Mouse (Mus musculus): Measurements from ENCODE around the gene Snrpa1. TPM values are rescaled to one million over a fixed set of nuclear protein-coding genes. Genes with fewer than 3 reads are reported as not detected.

Snrpa1 gene
- 96.4 and 103 TPM in 2 replicates for polyA plus RNA-seq (2015; fragmentation: Nextera tagmentation; extraction: Ambion mirVana)

DNA sequence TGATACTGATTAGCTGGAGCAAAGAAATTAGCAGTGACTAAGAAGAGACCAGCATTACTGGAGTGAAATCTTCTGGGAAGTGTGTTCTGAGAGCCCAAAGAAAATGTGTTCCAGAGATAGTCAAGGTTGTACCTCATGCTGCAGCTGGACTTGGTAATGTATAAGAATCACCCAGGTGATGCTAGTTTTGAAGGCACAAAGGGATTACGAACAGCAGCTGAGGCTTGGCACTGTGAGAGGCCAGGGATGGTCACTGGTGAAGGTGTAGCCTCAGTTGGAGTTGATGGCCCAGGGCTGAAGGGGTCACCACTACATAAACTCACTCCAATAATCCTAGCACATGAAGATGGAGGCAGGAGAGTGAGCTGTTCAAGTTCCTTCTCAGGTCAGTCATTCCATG is at the start of gene Snrpa1:
TSS of gene Snrpa1 (plus strand) at position 301 of the 400 bp plus-strand sequence.

DNA sequence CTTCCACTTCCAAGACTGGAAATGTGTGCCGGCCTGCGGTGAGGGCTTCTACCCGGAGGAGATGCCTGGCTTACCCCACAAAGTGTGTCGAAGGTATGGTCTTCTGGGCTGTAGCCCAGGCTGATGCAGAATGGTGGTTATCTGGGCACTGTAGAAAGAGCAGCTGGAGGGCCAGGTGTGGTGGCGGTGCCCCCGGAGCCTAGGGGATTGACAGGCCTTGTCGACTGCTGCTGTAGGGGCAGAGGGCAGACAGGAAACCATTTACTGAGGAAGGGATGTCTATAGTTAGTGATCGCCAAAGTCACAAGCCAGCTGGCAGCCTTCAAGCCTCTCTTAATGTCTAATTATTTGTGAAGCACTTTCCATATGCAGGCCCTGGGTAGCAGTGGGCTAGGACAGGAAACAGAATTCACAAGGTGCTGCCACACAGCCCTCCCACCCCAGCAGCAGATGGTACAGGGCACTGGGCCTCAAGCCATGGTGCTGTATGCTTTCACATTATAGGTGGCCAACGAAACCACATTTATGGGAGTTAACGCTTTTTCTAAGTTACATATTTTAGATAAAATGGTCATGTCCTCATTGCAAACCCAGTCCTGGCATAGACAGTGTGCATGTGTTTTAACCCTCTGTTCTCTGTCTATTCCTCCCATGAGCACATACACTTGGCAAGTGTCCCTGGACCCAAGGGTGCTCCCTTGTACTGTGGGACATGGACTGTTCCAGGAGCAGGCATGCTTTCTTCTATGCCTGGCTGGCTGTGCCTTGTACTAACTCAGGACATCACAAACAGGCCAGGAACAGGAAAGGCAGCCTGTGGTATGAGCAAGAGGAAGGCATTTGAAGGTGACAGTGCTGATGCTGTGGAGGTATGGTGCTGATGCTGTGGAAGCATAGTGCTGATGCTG is 15.0 kb upstream of the Snrpa1 start, which contains the start of gene Gm45213:
TSS of gene Gm45213 (plus strand) at position 51 of the 908 bp plus-strand sequence.

DNA sequence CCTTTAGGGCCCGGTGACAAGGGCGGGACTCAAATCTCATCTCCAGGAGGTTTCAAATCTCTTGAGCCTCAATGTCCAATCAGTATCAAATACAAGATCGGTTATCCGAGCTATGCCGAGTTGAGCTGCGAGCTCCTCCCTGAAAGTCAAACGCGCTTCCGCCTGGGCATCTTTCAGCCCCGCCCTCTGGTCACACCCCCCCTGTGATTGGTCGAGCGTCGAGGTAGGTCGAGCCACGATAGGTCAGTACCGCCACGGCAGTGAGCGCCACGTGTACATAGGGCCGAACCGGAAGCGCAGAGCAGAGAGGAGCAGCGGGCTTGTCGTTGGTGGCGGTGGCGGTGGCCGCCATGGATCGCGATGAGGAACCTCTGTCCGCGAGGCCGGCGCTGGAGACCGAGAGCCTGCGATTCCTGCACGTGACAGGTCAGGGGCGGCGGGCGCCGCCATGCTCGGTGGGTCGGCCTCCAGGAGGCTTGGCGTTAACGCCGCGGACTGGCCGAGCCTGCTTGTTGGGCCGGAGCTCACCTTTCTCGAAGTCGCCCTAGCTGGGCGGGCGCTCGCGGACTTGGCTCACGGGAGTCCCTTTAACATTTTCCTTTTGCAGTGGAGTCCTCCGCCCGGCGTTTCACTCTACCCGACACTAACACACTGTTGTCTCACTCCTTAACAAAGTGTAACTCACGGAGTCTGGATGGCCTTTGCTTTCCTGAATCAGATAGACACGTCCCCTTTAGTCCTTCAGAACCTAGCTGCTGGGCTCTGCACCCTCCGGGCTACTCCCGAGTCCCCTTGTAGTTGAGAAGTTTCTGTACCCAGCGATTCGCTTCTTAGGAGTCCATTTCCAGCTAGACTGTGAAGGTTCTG is 20.8 kb downstream of the Snrpa1 start, which contains the start of gene Selenos:
TSS of gene Selenos (plus strand) at position 286 of the 867 bp plus-strand sequence.

DNA sequence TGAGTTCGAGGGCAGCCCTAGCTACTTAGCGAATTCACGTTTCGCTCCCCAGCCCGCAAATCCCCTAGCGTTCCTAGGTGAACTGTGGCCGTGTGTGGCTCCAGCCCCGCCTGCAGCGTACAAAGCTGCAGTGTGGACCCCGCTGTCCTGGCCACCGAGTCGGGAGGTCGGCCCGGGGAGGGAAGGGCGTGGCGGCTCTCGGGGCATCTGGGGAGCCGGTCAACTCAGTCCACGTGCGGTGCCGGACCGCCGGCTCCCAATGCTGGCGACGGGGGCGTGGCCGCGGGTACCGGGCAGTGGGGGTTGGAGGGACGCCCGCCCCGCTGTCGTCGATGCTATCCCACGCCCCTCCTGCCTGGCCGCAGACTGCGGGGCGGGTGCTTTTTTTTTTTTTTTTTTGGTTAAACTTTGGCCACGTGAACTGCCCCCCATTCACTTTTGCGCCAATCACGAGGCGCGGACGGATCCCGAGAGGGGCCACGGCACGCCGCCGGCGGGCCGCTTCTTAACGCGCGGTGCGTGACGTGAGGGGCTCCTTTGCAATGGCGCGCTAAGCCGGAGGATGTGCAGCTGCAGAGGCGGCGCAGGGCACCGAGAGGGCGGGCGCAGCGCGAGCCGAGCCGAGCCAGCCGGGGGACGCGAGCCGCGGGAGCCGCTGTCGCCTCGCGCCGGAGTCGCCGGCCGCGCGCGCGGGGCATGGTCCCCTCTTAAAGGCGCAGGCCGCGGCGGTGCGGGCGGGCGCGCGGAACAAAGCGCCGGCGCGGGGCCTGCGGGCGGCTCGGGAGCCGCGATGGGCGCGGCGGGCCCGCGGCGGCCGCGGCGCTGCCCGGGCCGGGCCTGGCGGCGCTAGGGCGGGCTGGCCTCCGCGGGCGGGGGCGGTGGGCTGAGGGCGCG is 50.4 kb downstream of the Snrpa1 start, which contains the start of gene Chsy1:
TSS of gene Chsy1 (plus strand) at position 555 of the 894 bp plus-strand sequence.

Other genes with a start within 250 kb of the Snrpa1 start
- 2.5 and 3.8 TPM in 2 replicates for gene Pcsk6, start 197.3 kb upstream of the Snrpa1 start, polyA plus RNA-seq (2015; fragmentation: Nextera tagmentation; extraction: Ambion mirVana)
- not detected in 2 replicates for gene Gm45213, start 15.4 kb upstream of the Snrpa1 start, polyA plus RNA-seq (2015; fragmentation: Nextera tagmentation; extraction: Ambion mirVana)
- 111 and 120 TPM in 2 replicates for gene Selenos, start 20.6 kb downstream of the Snrpa1 start, polyA plus RNA-seq (2015; fragmentation: Nextera tagmentation; extraction: Ambion mirVana)
- gene Chsy1, start 50.5 kb downstream of the Snrpa1 start, polyA plus RNA-seq (2015; fragmentation: Nextera tagmentation; extraction: Ambion mirVana) = 9.6 and 10.8 TPM in 2 replicates